Mouse (Mus musculus) G1E (cell line): Measurements from ENCODE around the gene Arhgap19.

Source experiments
- CTCF ChIP-seq: IDR thresholded peaks from 2 replicates; pipeline ENCODE4 v1.5.1; 2012; ENCODE audit warnings: low read depth, low read length, inconsistent platforms, mixed read lengths
- GATA1 ChIP-seq: IDR thresholded peaks from 2 replicates; pipeline ENCODE4 v1.6.1; 2012; ENCODE audit warnings: borderline replicate concordance, low read length, inconsistent platforms, mixed read lengths
- GATA2 ChIP-seq: IDR thresholded peaks from 2 replicates; pipeline ENCODE4 v1.6.1; 2012; ENCODE audit warnings: low read depth, low read length, inconsistent platforms, borderline replicate concordance
- TAL1 ChIP-seq: conservative IDR thresholded peaks from 2 replicates; pipeline ENCODE4 v1.6.1; 2012; ENCODE audit warnings: low read depth, low read length, inconsistent platforms, mixed read lengths

DNA sequence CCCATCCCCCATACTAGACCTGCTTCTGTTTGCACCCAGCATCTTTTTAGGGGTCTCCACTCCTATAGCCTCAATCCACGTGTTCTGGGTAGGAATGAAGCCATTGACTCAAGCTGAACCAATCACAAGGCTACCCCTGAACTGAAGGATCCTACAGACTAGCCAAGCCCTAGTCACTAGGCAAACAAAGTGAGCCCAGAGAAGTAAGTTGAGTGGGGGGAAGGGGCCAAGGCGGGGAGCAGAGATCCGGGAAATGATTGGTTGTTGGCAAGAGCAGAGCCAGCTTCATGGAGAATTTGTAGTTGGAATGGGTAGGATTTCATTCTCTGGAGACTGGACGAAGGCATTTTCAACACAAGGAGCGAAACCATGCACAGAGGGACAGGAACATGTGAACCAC lies 15.1 kb upstream of the Arhgap19 start:
- TF ChIP-seq CTCF (no peak), TAL1 (no peak), GATA1 (no peak), GATA2 (no peak)
